ENCODE assay signal across 14 mouse cellular contexts in the genomic region with DNA sequence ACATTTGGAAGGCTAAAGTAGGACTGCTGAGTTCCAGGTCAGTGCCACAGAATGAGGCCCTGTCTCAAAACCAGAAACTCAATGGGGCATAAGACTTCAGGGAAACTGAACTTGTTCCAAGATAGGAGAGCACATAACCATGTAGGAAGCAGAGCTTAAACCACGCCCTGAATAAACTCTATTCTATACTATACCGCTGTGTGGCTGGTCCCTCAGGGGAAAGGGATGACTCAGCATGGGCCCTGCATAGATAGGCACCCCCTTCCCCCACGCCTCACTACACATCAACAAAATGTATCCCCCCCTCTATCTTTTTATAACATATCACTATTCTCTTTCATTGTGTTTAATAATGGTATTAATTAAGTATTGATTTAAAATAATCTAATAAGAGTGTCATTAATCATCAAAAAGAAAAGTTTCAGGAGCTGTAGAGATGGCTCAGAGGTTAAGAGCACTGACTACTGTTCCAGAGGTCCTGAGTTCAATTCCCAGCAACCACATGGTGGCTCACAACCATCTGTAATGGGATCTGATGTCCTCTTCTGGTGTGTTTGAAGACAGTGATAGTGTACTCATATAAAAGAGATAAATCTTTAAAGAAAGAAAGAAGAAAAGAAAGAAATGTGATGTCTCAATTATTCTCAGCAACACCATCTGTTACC. TPM values are rescaled to one million over a fixed set of nuclear protein-coding genes. Genes with fewer than 3 reads are reported as not detected.
DNase-seq lines count a peak whose midpoint lies in the region; ATAC-seq and TF ChIP-seq lines count a peak whose summit lies in the region.
"Had no signal": no experiment of that assay in that cellular context is flagged by ENCODE, and none has a peak within 500 bp of the region (broad histone marks: within the 10 kb centered on the region; RNA-seq: fewer than 3 reads in every experiment).

No protein-coding gene starts in this region.

- H3K4me1 ChIP-seq in intestine, embryonic 14.5 days (replicated peaks; ENCODE audit: control insufficient read depth, insufficient read depth, low read length), result no peaks in the 10 kb centered on the region
- H3K4me1 ChIP-seq in intestine, postnatal 0 days (replicated peaks; ENCODE audit: control insufficient read depth, insufficient read depth, low read length), result no peaks in the 10 kb centered on the region
- H3K4me1 ChIP-seq in stomach, embryonic 16.5 days (ENCODE audit: control insufficient read depth, insufficient read depth, low read length), result peaks cover 3% of the 10 kb centered on the region

- H3K27me3 ChIP-seq in intestine, embryonic 14.5 days (replicated peaks; ENCODE audit: control insufficient read depth, insufficient read depth, low read length), result no peaks in the 10 kb centered on the region
- no peaks in the 10 kb centered on the region for H3K27me3 ChIP-seq in intestine, postnatal 0 days (replicated peaks; ENCODE audit: control insufficient read depth, insufficient read depth, low read length)
- H3K27me3 ChIP-seq in stomach, embryonic 16.5 days (ENCODE audit: control insufficient read depth, insufficient read depth, low read length), result no peaks in the 10 kb centered on the region
- H3K27me3 ChIP-seq: hindbrain, embryonic 15.5 days had no signal

- H3K36me3 ChIP-seq in intestine, embryonic 14.5 days (ENCODE audit: control insufficient read depth, insufficient read depth, low read length), result no peaks in the 10 kb centered on the region; the same call in 1 of the 2 replicates
- H3K36me3 ChIP-seq in intestine, postnatal 0 days (ENCODE audit: control insufficient read depth, insufficient read depth), result no peaks in the 10 kb centered on the region
- no peaks in the 10 kb centered on the region for H3K36me3 ChIP-seq in stomach, embryonic 16.5 days (ENCODE audit: control insufficient read depth, insufficient read depth, low read length)
- H3K36me3 ChIP-seq: hindbrain, embryonic 15.5 days had no signal

- no peaks in the 10 kb centered on the region for H3K9me3 ChIP-seq in intestine, embryonic 14.5 days (ENCODE audit: control insufficient read depth, low read length)
- H3K9me3 ChIP-seq in intestine, postnatal 0 days (ENCODE audit: control insufficient read depth), result no peaks in the 10 kb centered on the region
- H3K9me3 ChIP-seq in stomach, embryonic 16.5 days (replicated peaks; ENCODE audit: control insufficient read depth, low read length), result no peaks in the 10 kb centered on the region
- H3K9me3 ChIP-seq: hindbrain, embryonic 15.5 days had no signal

- no peak overlapping the region for H3K4me3 ChIP-seq in intestine, embryonic 14.5 days (ENCODE audit: low read depth, low read length)
- no peak overlapping the region for H3K4me3 ChIP-seq in intestine, postnatal 0 days (ENCODE audit: low read depth, low read length)
- no peak overlapping the region for H3K4me3 ChIP-seq in stomach, embryonic 16.5 days (replicated peaks; ENCODE audit: low read length)
- H3K4me3 ChIP-seq: gastrocnemius, adult 2 months; hindbrain, embryonic 15.5 days had no signal

- H3K27ac ChIP-seq in intestine, embryonic 14.5 days (ENCODE audit: low read depth), result no peak overlapping the region
- H3K27ac ChIP-seq in intestine, postnatal 0 days (ENCODE audit: low read depth, low read length), result no peak overlapping the region
- no peak overlapping the region for H3K27ac ChIP-seq in stomach, embryonic 16.5 days (ENCODE audit: low read length)
- H3K27ac ChIP-seq: gastrocnemius, adult 2 months; hindbrain, embryonic 15.5 days had no signal

- no peak overlapping the region for H3K4me2 ChIP-seq in intestine, embryonic 14.5 days (ENCODE audit: low read length)
- no peak overlapping the region for H3K4me2 ChIP-seq in intestine, postnatal 0 days (replicated peaks; ENCODE audit: low read depth)
- no peak overlapping the region for H3K4me2 ChIP-seq in stomach, embryonic 16.5 days (ENCODE audit: low read depth, low read length)
- H3K4me2 ChIP-seq: hindbrain, embryonic 15.5 days; lung, embryonic 14.5 days; midbrain, embryonic 11.5 days had no signal

- TF ChIP-seq CTCF in intestine, postnatal 0 days (IDR thresholded peaks at IDR 0.05; ENCODE audit: low read depth), result no peak

- DNase-seq in intestine, embryonic 14.5 days (ENCODE audit: low spot score), result no peak
- DNase-seq in R1 (ENCODE audit: low read depth, low spot score), result peak; percentile 57
- peak; percentile 79 for DNase-seq in liver
- DNase-seq in adipocyte (ENCODE audit: low spot score), result no peak
- DNase-seq in layer of hippocampus, adult 9-11 months, result no peak
- DNase-seq: gastrocnemius, adult 2 months; kidney, postnatal 10 days; lung, embryonic 14.5 days; thymus, postnatal 36 days had no signal

- 69% methylated on average over 3 of the region's 3 CpGs for WGBS in intestine, embryonic 14.5 days
- WGBS in intestine, postnatal 0 days, result 46% methylated on average over 3 of the region's 3 CpGs
- 60% methylated on average over 3 of the region's 3 CpGs for WGBS in stomach, embryonic 16.5 days

- no peak overlapping the region for H3K9ac ChIP-seq in intestine, embryonic 14.5 days (ENCODE audit: low read length)
- H3K9ac ChIP-seq in intestine, postnatal 0 days (ENCODE audit: low read depth, low read length), result no peak overlapping the region
- H3K9ac ChIP-seq in stomach, embryonic 16.5 days (ENCODE audit: low read length), result no peak overlapping the region
- H3K9ac ChIP-seq: hindbrain, embryonic 15.5 days; lung, embryonic 14.5 days had no signal

- ATAC-seq in intestine, embryonic 14.5 days (replicated peaks; ENCODE audit: low FRiP score, low TSS enrichment, low read depth), result 0 out of 2 replicates have a peak, but pooled peaks have one; percentile 43
- no peak for ATAC-seq in intestine, postnatal 0 days
- ATAC-seq in stomach, embryonic 16.5 days (ENCODE audit: insufficient read depth, low FRiP score), result peak; percentile 75; the same call in 1 of the 2 replicates
- no peak for ATAC-seq in monocyte, adult 5-6 weeks (replicated peaks; ENCODE audit: insufficient number of reproducible peaks, low FRiP score, low TSS enrichment, poor library complexity, severe bottlenecking)

RNA-seq across cellular contexts. Expression of a gene that starts 30.9 kb away (rescaled TPM):
- polyA plus RNA-seq in intestine, embryonic 14.5 days (2014; fragmentation: Nextera tagmentation; extraction: Ambion mirVana), result 16.0 and 18.3 TPM in 2 replicates
- polyA plus RNA-seq in intestine, postnatal 0 days (2015; fragmentation: Nextera tagmentation; extraction: Ambion mirVana), result 7.2 and 7.3 TPM in 2 replicates
- 9.5 and 12.3 TPM in 2 replicates for polyA plus RNA-seq in stomach, embryonic 16.5 days (2015; fragmentation: Nextera tagmentation; extraction: Ambion mirVana)
- total RNA-seq in monocyte, adult 5-6 weeks (2017), result 109 to 145 TPM (median 136 TPM) in 3 replicates

Comparison
In these comparisons a context has a peak if more than half of its experiments do, and no peak if none do; other contexts are left out.
1. ATAC-seq: peak in intestine, embryonic 14.5 days (single experiment) and stomach, embryonic 16.5 days (single experiment); none in intestine, postnatal 0 days (single experiment) and monocyte, adult 5-6 weeks (single experiment).
2. DNase-seq: peak in R1 (single experiment) and liver (single experiment); none in intestine, embryonic 14.5 days (single experiment), adipocyte (single experiment) and layer of hippocampus, adult 9-11 months (single experiment).